11 mouse cellular contexts compared by ENCODE assay signal in the genomic region with DNA sequence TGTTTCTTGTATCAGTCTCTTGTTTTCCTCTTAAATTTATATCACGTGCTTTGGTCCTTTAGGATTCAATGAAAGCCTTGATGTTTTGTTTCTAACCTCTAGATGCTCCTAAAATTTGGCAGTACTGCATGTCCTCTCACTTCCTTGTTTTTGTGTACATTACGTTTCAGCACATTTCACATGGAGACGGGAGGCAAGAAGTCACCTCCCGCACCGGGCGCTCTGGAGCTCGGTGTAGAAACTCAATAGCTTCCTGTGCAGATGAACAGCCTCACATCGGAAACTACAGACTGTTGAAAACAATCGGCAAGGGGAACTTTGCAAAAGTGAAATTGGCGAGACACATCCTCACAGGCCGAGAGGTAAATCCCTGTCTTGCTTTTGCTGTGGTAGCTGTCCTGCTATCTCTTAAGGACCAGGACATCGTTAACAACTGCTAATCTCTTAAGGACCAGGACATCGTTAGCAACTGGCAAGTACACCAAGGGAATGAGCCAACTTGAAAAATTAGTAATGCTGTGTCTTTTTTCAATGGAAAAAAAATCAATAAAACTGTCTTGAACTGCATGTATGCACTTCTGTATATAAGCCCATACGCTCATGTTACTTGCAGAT. TPM values are rescaled to one million over a fixed set of nuclear protein-coding genes. Genes with fewer than 3 reads are reported as not detected.
DNase-seq lines count a peak whose midpoint lies in the region; ATAC-seq and TF ChIP-seq lines count a peak whose summit lies in the region.
"Had no signal": no experiment of that assay in that cellular context is flagged by ENCODE, and none has a peak within 500 bp of the region (broad histone marks: within the 10 kb centered on the region; RNA-seq: fewer than 3 reads in every experiment).

No protein-coding gene starts in this region.

- H3K4me3 ChIP-seq in heart, embryonic 12.5 days: no peak overlapping the region
- H3K4me3 ChIP-seq in liver, embryonic 16.5 days (ENCODE audit: low read depth, low read length): no peak overlapping the region
- H3K4me3 ChIP-seq in cerebellum, adult 2 months (replicated peaks; ENCODE audit: insufficient read depth, low read depth, low read length): no peak overlapping the region
- H3K4me3 ChIP-seq: forebrain, embryonic 12.5 days had no signal

- 78% methylated on average over 14 of the region's 14 CpGs for whole genome bisulfite sequencing in heart, embryonic 12.5 days
- 41% methylated on average over 14 of the region's 14 CpGs for WGBS in liver, embryonic 16.5 days (ENCODE audit: insufficient replicate concordance)
- 74% methylated on average over 14 of the region's 14 CpGs for whole genome bisulfite sequencing in cerebellum, adult 2 months

- peaks cover 40% of the 10 kb centered on the region for H3K36me3 ChIP-seq in heart, embryonic 12.5 days
- H3K36me3 ChIP-seq in liver, embryonic 16.5 days (ENCODE audit: control insufficient read depth, insufficient read depth): peaks cover 15% of the 10 kb centered on the region
- H3K36me3 ChIP-seq in splenic B cell, adult 2 months (ENCODE audit: control insufficient read depth, insufficient read depth, low read length, poor library complexity, severe bottlenecking): peaks cover 5% of the 10 kb centered on the region; the same call in 1 of the 2 replicates

- H3K27me3 ChIP-seq in heart, embryonic 12.5 days (replicated peaks): no peaks in the 10 kb centered on the region
- no peaks in the 10 kb centered on the region for H3K27me3 ChIP-seq in liver, embryonic 16.5 days (ENCODE audit: control insufficient read depth, insufficient read depth, low read depth, low read length)
- H3K27me3 ChIP-seq in splenic B cell, adult 2 months (ENCODE audit: control insufficient read depth, insufficient read depth, low read length, poor library complexity, severe bottlenecking): no peaks in the 10 kb centered on the region
- H3K27me3 ChIP-seq in cerebellum, adult 2 months (ENCODE audit: control insufficient read depth, insufficient read depth, low read length): no peaks in the 10 kb centered on the region
- H3K27me3 ChIP-seq: forebrain, embryonic 12.5 days had no signal

- TF ChIP-seq CTCF in cerebellum, adult 2 months (IDR thresholded peaks at IDR 0.05; ENCODE audit: borderline replicate concordance, insufficient read depth, low read depth, low read length): no peak

- no peak overlapping the region for H3K9ac ChIP-seq in heart, embryonic 12.5 days
- H3K9ac ChIP-seq in liver, embryonic 16.5 days (ENCODE audit: low read depth, low read length): no peak overlapping the region
- H3K9ac ChIP-seq: forebrain, embryonic 12.5 days had no signal

- H3K4me1 ChIP-seq in heart, embryonic 12.5 days (replicated peaks): 0 out of 2 replicates have a peak, but pooled peaks cover 3% of the 10 kb centered on the region
- peaks cover 20% of the 10 kb centered on the region for H3K4me1 ChIP-seq in liver, embryonic 16.5 days (ENCODE audit: control insufficient read depth, low read depth, low read length)
- peaks cover 7% of the 10 kb centered on the region; the same call in 1 of the 2 replicates for H3K4me1 ChIP-seq in cerebellum, adult 2 months (ENCODE audit: control insufficient read depth, insufficient read depth, low read length)
- H3K4me1 ChIP-seq: forebrain, embryonic 12.5 days had no signal

- DNase-seq in heart, adult 18-20 months: peak; percentile 48 to 74
- DNase-seq in spleen, postnatal 36 days (ENCODE audit: low spot score in 2 of 2): peak; percentile 12 to 13
- DNase-seq in spleen, adult 12 weeks (ENCODE audit: low spot score): no peak
- peak; percentile 31 for DNase-seq in splenic B cell, adult 2 months (ENCODE audit: low read depth, low spot score)
- no peak for DNase-seq in urinary bladder, postnatal 25 days (ENCODE audit: low spot score)
- no peak for DNase-seq in cerebellum, adult 2 months
- DNase-seq: embryo, embryonic 11 days; right cerebral cortex, postnatal 14 days had no signal

- no peak overlapping the region for H3K27ac ChIP-seq in heart, embryonic 12.5 days (ENCODE audit: poor library complexity, severe bottlenecking)
- no peak overlapping the region for H3K27ac ChIP-seq in liver, embryonic 16.5 days (ENCODE audit: low read length)
- no peak overlapping the region for H3K27ac ChIP-seq in cerebellum, adult 2 months (ENCODE audit: insufficient read depth, low read length)
- H3K27ac ChIP-seq: forebrain, embryonic 12.5 days had no signal

- no peak for TF ChIP-seq POLR2A in cerebellum, adult 2 months (IDR thresholded peaks at IDR 0.05; ENCODE audit: borderline replicate concordance, insufficient read depth, low read length)

- H3K9me3 ChIP-seq in heart, embryonic 12.5 days (replicated peaks): no peaks in the 10 kb centered on the region
- H3K9me3 ChIP-seq in liver, embryonic 16.5 days (replicated peaks; ENCODE audit: control insufficient read depth, low read length): no peaks in the 10 kb centered on the region
- H3K9me3 ChIP-seq: forebrain, embryonic 12.5 days had no signal

- no peak overlapping the region for H3K4me2 ChIP-seq in heart, embryonic 12.5 days
- 0 out of 2 replicates have a peak overlapping the region, but pooled peaks have one; percentile 4 for H3K4me2 ChIP-seq in liver, embryonic 16.5 days (ENCODE audit: low read depth, low read length)
- H3K4me2 ChIP-seq: forebrain, embryonic 12.5 days had no signal

- no peak for ATAC-seq in heart, embryonic 12.5 days (ENCODE audit: insufficient number of reproducible peaks, low FRiP score)
- ATAC-seq in liver, embryonic 16.5 days (ENCODE audit: low read depth): peak; percentile 30; the same call in 1 of the 2 replicates

RNA-seq across cellular contexts. Expression of gene Mark3, which starts 18.2 kb away (rescaled TPM):
- total RNA-seq in heart, adult 18-20 months (2021): 10 to 100 TPM; 45.5 to 47.4 TPM
- polyA plus RNA-seq in heart, embryonic 12.5 days (2016; fragmentation: Nextera tagmentation; extraction: Ambion mirVana): 51.0 and 53.7 TPM in 2 replicates
- polyA plus RNA-seq in liver, embryonic 16.5 days (2015; fragmentation: Nextera tagmentation; extraction: Ambion mirVana): 7.0 and 9.2 TPM in 2 replicates
- polyA plus RNA-seq in cerebellum, adult 2 months (2012; rRNA removed): 80.0 and 81.4 TPM in 2 replicates

RNA-seq across cellular contexts. Expression of gene Eif5, which starts 54.7 kb away (rescaled TPM):
- 100 to 1,000 TPM; 170 to 186 TPM for total RNA-seq in heart, adult 18-20 months (2021)
- polyA plus RNA-seq in heart, embryonic 12.5 days (2016; fragmentation: Nextera tagmentation; extraction: Ambion mirVana): 510 TPM in 2 replicates
- 522 and 558 TPM in 2 replicates for polyA plus RNA-seq in liver, embryonic 16.5 days (2015; fragmentation: Nextera tagmentation; extraction: Ambion mirVana)
- polyA plus RNA-seq in cerebellum, adult 2 months (2012; rRNA removed): 176 and 183 TPM in 2 replicates

Comparison
In these comparisons a context has a peak if more than half of its experiments do, and no peak if none do; other contexts are left out.
1. DNase-seq: peak in heart, adult 18-20 months (2 of 2), spleen, postnatal 36 days (2 of 2) and splenic B cell, adult 2 months (single experiment); none in spleen, adult 12 weeks (single experiment), urinary bladder, postnatal 25 days (single experiment) and cerebellum, adult 2 months (0 of 2).